Mouse (Mus musculus) ES-E14 (cell line): ENCODE measurements around the gene Grtp1.

Experiments used
- CHD2 ChIP-seq: IDR thresholded peaks from 2 replicates; pipeline ENCODE4 v1.6.1; 2014; ENCODE audit warnings: mild to moderate bottlenecking, low read depth, low read length, inconsistent platforms
- HCFC1 ChIP-seq: IDR thresholded peaks from 2 replicates; pipeline ENCODE4 v1.6.1; 2012; ENCODE audit warnings: low read length, inconsistent platforms, borderline replicate concordance; ENCODE audit not compliant: insufficient read depth
- MAFK ChIP-seq: IDR thresholded peaks from 2 replicates; pipeline ENCODE4 v1.6.1; 2014; ENCODE audit warnings: mild to moderate bottlenecking, low read depth, low read length, inconsistent platforms; ENCODE audit not compliant: insufficient read depth
- ZC3H11A ChIP-seq: IDR thresholded peaks from 2 replicates; pipeline ENCODE4 v1.6.1; 2012; ENCODE audit warnings: low read depth, mild to moderate bottlenecking, inconsistent platforms, low read length, borderline replicate concordance
- ZNF384 ChIP-seq: IDR thresholded peaks from 2 replicates; pipeline ENCODE4 v1.6.1; 2012; ENCODE audit warnings: low read depth, low read length, inconsistent platforms

- TF ChIP-seq HCFC1 (no peak), CHD2 (no peak), ZNF384 (no peak), ZC3H11A (no peak), MAFK (no peak)
These were observed 25.6 kb downstream of the Grtp1 start for GRCm38 (mm10) chr8:13174811-13175210.
